Mouse (Mus musculus): ENCODE data around the gene Slc35f6. TPM values are rescaled to one million over a fixed set of nuclear protein-coding genes. Genes with fewer than 3 reads are reported as not detected.

Gene Slc35f6
- polyA plus RNA-seq, 2 experiments, result 10.1 to 10.2 TPM

- H3K36me3 ChIP-seq (replicated peaks; ENCODE audit: control insufficient read depth, insufficient read depth, low read depth), result no peaks in the 10 kb centered on the region; the same call in 1 of the 2 replicates
- no peaks in the 10 kb centered on the region for H3K4me1 ChIP-seq (replicated peaks; ENCODE audit: control insufficient read depth in 2 of 2, insufficient read depth in 2 of 2, low read length in 1 of 2)
- no peak overlapping the region for H3K27ac ChIP-seq
- no peak for TF ChIP-seq CTCF (IDR thresholded peaks at IDR 0.05; ENCODE audit: low read depth)
- TF ChIP-seq EP300 (IDR thresholded peaks at IDR 0.05; ENCODE audit: low read depth), result no peak
- no peak overlapping the region for H3K4me3 ChIP-seq (ENCODE audit: insufficient read depth in 1 of 2, low read depth in 2 of 2, low read length in 2 of 2)
- no peak overlapping the region for H3K4me2 ChIP-seq (ENCODE audit: low read depth)
- no peaks in the 10 kb centered on the region for H3K9me3 ChIP-seq (ENCODE audit: control insufficient read depth, low read length)
- DNase-seq (ENCODE audit: low read depth in 3 of 3, low spot score in 3 of 3) (no peak), ATAC-seq (ENCODE audit: insufficient read depth) (no peak)
- no peaks in the 10 kb centered on the region for H3K27me3 ChIP-seq (ENCODE audit: control insufficient read depth, insufficient read depth, low read length)
- 67% methylated on average over 4 of the region's 4 CpGs for WGBS (ENCODE audit: insufficient replicate concordance)
- no peak overlapping the region for H3K9ac ChIP-seq (replicated peaks)
Observed at GRCm38 (mm10) chr5:30659042-30659441, 11.3 kb downstream of the Slc35f6 start.

- H3K4me3 ChIP-seq (ENCODE audit: insufficient read depth in 1 of 2, low read depth in 2 of 2, low read length in 2 of 2), result no peak overlapping the region
- H3K4me1 ChIP-seq (replicated peaks; ENCODE audit: control insufficient read depth in 2 of 2, insufficient read depth in 2 of 2, low read length in 1 of 2), result 0 out of 4 replicates have a peak, but pooled peaks cover 0 to under 1% of the 10 kb centered on the region in 2 experiments
- H3K36me3 ChIP-seq (replicated peaks; ENCODE audit: control insufficient read depth, insufficient read depth, low read depth), result no peaks in the 10 kb centered on the region; the same call in 1 of the 2 replicates
- H3K27ac ChIP-seq, result no peak overlapping the region
- H3K4me2 ChIP-seq (ENCODE audit: low read depth), result no peak overlapping the region
- H3K9me3 ChIP-seq (ENCODE audit: control insufficient read depth, low read length), result no peaks in the 10 kb centered on the region
- no peaks in the 10 kb centered on the region for H3K27me3 ChIP-seq (ENCODE audit: control insufficient read depth, insufficient read depth, low read length)
- no peak for TF ChIP-seq CTCF (IDR thresholded peaks at IDR 0.05; ENCODE audit: low read depth)
- TF ChIP-seq EP300 (IDR thresholded peaks at IDR 0.05; ENCODE audit: low read depth), result no peak
- no peak overlapping the region for H3K9ac ChIP-seq (replicated peaks)
- WGBS (ENCODE audit: insufficient replicate concordance), result 56% methylated on average over 1 of the region's 1 CpGs
- DNase-seq (ENCODE audit: low read depth in 3 of 3, low spot score in 3 of 3) (no peak), ATAC-seq (ENCODE audit: insufficient read depth) (no peak)
Observed at GRCm38 (mm10) chr5:30660278-30660677, 12.5 kb downstream of the Slc35f6 start.

- no peaks in the 10 kb centered on the region for H3K9me3 ChIP-seq (ENCODE audit: control insufficient read depth, low read length)
Observed at GRCm38 (mm10) chr5:30660813-30661212, 13.1 kb downstream of the Slc35f6 start.

GRCm38 (mm10) chr5:30665360-30665759, 17.6 kb downstream of the Slc35f6 start:
- TF ChIP-seq EP300 (IDR thresholded peaks at IDR 0.05; ENCODE audit: low read depth) (no peak), CTCF (IDR thresholded peaks at IDR 0.05; ENCODE audit: low read depth) (no peak)

More at GRCm38 (mm10) chr5:30660813-30661212, 13.1 kb downstream of the Slc35f6 start:
- DNase-seq (ENCODE audit: low read depth in 3 of 3, low spot score in 3 of 3) (no peak), ATAC-seq (ENCODE audit: insufficient read depth) (no peak)
- Histone ChIP-seq H3K4me1 (replicated peaks; ENCODE audit: control insufficient read depth in 2 of 2, insufficient read depth in 2 of 2, low read length in 1 of 2) (peaks cover 1 to 3% of the 10 kb centered on the region in 2 experiments), H3K27ac (no peak overlapping the region), H3K36me3 (replicated peaks; ENCODE audit: control insufficient read depth, insufficient read depth, low read depth) (no peaks in the 10 kb centered on the region; the same call in 1 of the 2 replicates), H3K9ac (replicated peaks) (no peak overlapping the region), H3K4me3 (ENCODE audit: insufficient read depth in 1 of 2, low read depth in 2 of 2, low read length in 2 of 2) (no peak overlapping the region), H3K4me2 (ENCODE audit: low read depth) (no peak overlapping the region), H3K27me3 (ENCODE audit: control insufficient read depth, insufficient read depth, low read length) (no peaks in the 10 kb centered on the region)
- WGBS (ENCODE audit: insufficient replicate concordance), result 87% methylated on average over 5 of the region's 5 CpGs
- no peak for TF ChIP-seq EP300 (IDR thresholded peaks at IDR 0.05; ENCODE audit: low read depth)
- TF ChIP-seq CTCF (IDR thresholded peaks at IDR 0.05; ENCODE audit: low read depth), result no peak

GRCm38 (mm10) chr5:30665968-30666367, 18.2 kb downstream of the Slc35f6 start:
- no peak for ATAC-seq (ENCODE audit: insufficient read depth)
- Histone ChIP-seq H3K9me3 (ENCODE audit: control insufficient read depth, low read length) (no peaks in the 10 kb centered on the region), H3K27ac (peak overlapping the region; percentile 78), H3K4me3 (ENCODE audit: insufficient read depth in 1 of 2, low read depth in 2 of 2, low read length in 2 of 2) (peak overlapping the region; percentile 97 to 98), H3K4me1 (replicated peaks; ENCODE audit: control insufficient read depth in 2 of 2, insufficient read depth in 2 of 2, low read length in 1 of 2) (peaks cover 16 to 27% of the 10 kb centered on the region in 2 experiments), H3K27me3 (ENCODE audit: control insufficient read depth, insufficient read depth, low read length) (no peaks in the 10 kb centered on the region), H3K36me3 (replicated peaks; ENCODE audit: control insufficient read depth, insufficient read depth, low read depth) (peaks cover 26% of the 10 kb centered on the region), H3K4me2 (ENCODE audit: low read depth) (peak overlapping the region; percentile 82), H3K9ac (replicated peaks) (peak overlapping the region; percentile 85)
- WGBS (ENCODE audit: insufficient replicate concordance), result 33% methylated on average over 6 of the region's 6 CpGs
- TF ChIP-seq CTCF (IDR thresholded peaks at IDR 0.05; ENCODE audit: low read depth), result no peak
- no peak for DNase-seq (ENCODE audit: low read depth in 3 of 3, low spot score in 3 of 3)

More at GRCm38 (mm10) chr5:30665360-30665759, 17.6 kb downstream of the Slc35f6 start:
- H3K4me2 ChIP-seq (ENCODE audit: low read depth), result no peak overlapping the region
- no peak overlapping the region for H3K27ac ChIP-seq
- no peaks in the 10 kb centered on the region for H3K9me3 ChIP-seq (ENCODE audit: control insufficient read depth, low read length)
- peaks cover 16 to 27% of the 10 kb centered on the region in 2 experiments for H3K4me1 ChIP-seq (replicated peaks; ENCODE audit: control insufficient read depth in 2 of 2, insufficient read depth in 2 of 2, low read length in 1 of 2)
- WGBS (ENCODE audit: insufficient replicate concordance), result 66% methylated on average over 9 of the region's 9 CpGs
- H3K9ac ChIP-seq (replicated peaks), result no peak overlapping the region
- DNase-seq (ENCODE audit: low read depth in 3 of 3, low spot score in 3 of 3) (no peak), ATAC-seq (ENCODE audit: insufficient read depth) (no peak)
- peaks cover 20% of the 10 kb centered on the region for H3K36me3 ChIP-seq (replicated peaks; ENCODE audit: control insufficient read depth, insufficient read depth, low read depth)
- H3K27me3 ChIP-seq (ENCODE audit: control insufficient read depth, insufficient read depth, low read length), result no peaks in the 10 kb centered on the region
- no peak overlapping the region for H3K4me3 ChIP-seq (ENCODE audit: insufficient read depth in 1 of 2, low read depth in 2 of 2, low read length in 2 of 2)

All from liver, embryonic 14.5 days (tissue).